Mouse (Mus musculus) erythroblast, embryonic 14.5 days (primary cell): ENCODE measurements around the gene Zbtb6.

Experiments
- GATA1 ChIP-seq: IDR thresholded peaks from 2 replicates; pipeline ENCODE4 v1.6.1; 2012; ENCODE audit warnings: low read length, inconsistent platforms, mixed read lengths
- TAL1 ChIP-seq: IDR thresholded peaks from 3 replicates; pipeline ENCODE4 v1.6.1; 2012; ENCODE audit warnings: low read length, inconsistent platforms, mixed read lengths

- no peak for TF ChIP-seq TAL1
- TF ChIP-seq GATA1: no peak
These were observed 67.0 kb downstream of the Zbtb6 start for GRCm38 (mm10) chr2:37376018-37376417.
